Mouse (Mus musculus): ENCODE data around the gene Olfr745. TPM values are rescaled to one million over a fixed set of nuclear protein-coding genes. Genes with fewer than 3 reads are reported as not detected.

Olfr745 gene
- not detected for total RNA-seq (2021)
- long read RNA-seq, experiment 1 = 0 reads
- long read RNA-seq, experiment 2 = 0 reads

DNA sequence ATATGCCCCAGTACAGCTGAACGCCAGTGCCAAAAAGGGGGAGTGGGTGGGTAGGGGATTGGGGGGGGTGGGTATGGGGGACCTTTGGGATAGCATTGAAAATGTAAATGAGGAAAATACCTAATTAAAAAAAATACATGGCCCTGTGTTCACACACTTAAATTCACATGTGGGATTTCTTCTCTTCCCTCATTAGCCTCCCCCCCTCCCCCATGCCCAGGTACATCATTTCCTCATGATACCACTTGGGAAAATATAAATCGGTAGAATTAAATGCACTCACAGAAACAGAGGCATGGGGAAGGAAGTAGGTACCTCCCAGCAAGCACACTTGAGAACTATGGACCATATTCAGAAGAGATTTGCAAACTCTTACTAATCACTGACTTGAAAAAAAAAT lies at the start of gene Olfr745:
Gene Olfr745 (plus strand): TSS at position 301 of the 400 bp plus-strand sequence.
- no peak for DNase-seq (ENCODE audit: extremely low spot score in 1 of 2, low spot score in 2 of 2)
- no peak for TF ChIP-seq CTCF (IDR thresholded peaks at IDR 0.05)
- intact Hi-C loops (cut with DNase I) = no loop called here
- Histone ChIP-seq H3K4me3 (no peak within 1 kb of the TSS), H3K27ac (no peak within 1 kb of the TSS)

- no peak for DNase-seq (ENCODE audit: extremely low spot score in 1 of 2, low spot score in 2 of 2)
- Histone ChIP-seq H3K27ac (no peak within 1 kb of the TSS), H3K4me3 (no peak within 1 kb of the TSS)
- no peak for TF ChIP-seq CTCF (IDR thresholded peaks at IDR 0.05)
- intact Hi-C loops (cut with DNase I) = no loop called here
These were observed 24.6 kb upstream of the Olfr745 start, which contains the start of gene Olfr744 for GRCm38 (mm10) chr14:50614579-50614978. Gene Olfr744 (plus strand): TSS chr14:50614879.

DNA sequence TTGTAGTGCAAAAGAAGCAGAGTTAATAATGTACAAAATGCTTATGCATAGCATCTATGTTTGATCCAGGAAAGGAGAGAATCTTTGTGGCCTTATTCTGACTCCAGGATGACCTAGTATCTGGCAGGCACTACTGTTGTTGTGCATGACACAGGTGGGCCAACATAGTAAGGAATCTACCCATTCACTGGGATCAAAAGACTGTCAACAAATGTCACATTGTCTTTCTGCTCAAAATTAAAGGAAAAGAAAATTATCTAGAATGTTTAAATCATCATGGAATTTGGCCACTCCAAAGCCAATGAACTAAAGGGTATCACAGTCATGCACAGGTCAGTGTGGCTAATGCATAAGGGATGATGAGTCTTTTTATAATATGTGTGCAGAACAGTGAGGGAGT lies 7.6 kb downstream of the Olfr745 start, which contains the start of gene Olfr746:
Gene Olfr746 (plus strand): TSS at position 301 of the 400 bp plus-strand sequence.
- intact Hi-C loops (cut with DNase I) = no loop called here
- H3K27ac ChIP-seq = no peak within 1 kb of the TSS
- H3K4me3 ChIP-seq = no peak within 1 kb of the TSS
- no peak for DNase-seq (ENCODE audit: extremely low spot score in 1 of 2, low spot score in 2 of 2)
- TF ChIP-seq CTCF (IDR thresholded peaks at IDR 0.05) = no peak

- H3K4me3 ChIP-seq = no peak within 1 kb of the TSS
- no peak within 1 kb of the TSS for H3K27ac ChIP-seq
- no peak for TF ChIP-seq CTCF (IDR thresholded peaks at IDR 0.05)
- intact Hi-C loops (cut with DNase I) = no loop called here
- DNase-seq (ENCODE audit: extremely low spot score in 1 of 2, low spot score in 2 of 2) = no peak
These were observed 53.9 kb downstream of the Olfr745 start, which contains the start of gene Olfr747 for GRCm38 (mm10) chr14:50693106-50693505. Gene Olfr747 (minus strand): TSS chr14:50693206.

Other genes starting within 250 kb of the Olfr745 start
- not detected for gene Olfr738, start 231.8 kb upstream of the Olfr745 start, total RNA-seq (2021)
- not detected for gene Olfr739, start 220.8 kb upstream of the Olfr745 start, total RNA-seq (2021)
- not detected for gene Olfr740, start 193.8 kb upstream of the Olfr745 start, total RNA-seq (2021)
- gene Olfr741, start 166.7 kb upstream of the Olfr745 start, total RNA-seq (2021) = not detected
- not detected for gene Olfr742, start 135.8 kb upstream of the Olfr745 start, total RNA-seq (2021)
- not detected for gene Olfr743, start 117.5 kb upstream of the Olfr745 start, total RNA-seq (2021)
- gene Olfr744, start 24.5 kb upstream of the Olfr745 start, total RNA-seq (2021) = not detected
- not detected for gene Olfr746, start 7.7 kb downstream of the Olfr745 start, total RNA-seq (2021)
- gene Olfr747, start 53.8 kb downstream of the Olfr745 start, total RNA-seq (2021) = not detected
- not detected for gene Olfr748, start 68.0 kb downstream of the Olfr745 start, total RNA-seq (2021)
- gene Olfr749, start 105.7 kb downstream of the Olfr745 start, total RNA-seq (2021) = not detected
- gene Ttc5, start 146.1 kb downstream of the Olfr745 start, total RNA-seq (2021) = 10 to 100 TPM; 50.8 to 62.1 TPM
- not detected for gene Ccnb1ip1, start 168.3 kb downstream of the Olfr745 start, total RNA-seq (2021)
- gene Parp2, start 168.5 kb downstream of the Olfr745 start, total RNA-seq (2021) = 10 to 100 TPM; 25.8 to 27.1 TPM
- gene Tep1, start 231.2 kb downstream of the Olfr745 start, total RNA-seq (2021) = 1 to 10 TPM; 3.2 to 4.4 TPM

Measured in left cerebral cortex, adult 2 months (tissue).